ENCODE assay signal across 12 mouse cellular contexts in genomic region chr11:20013366-20013765, GRCm38 (mm10).
"Had no signal": no experiment of that assay in that cellular context is flagged by ENCODE, and none has a peak within 500 bp of the region (broad histone marks: within the 10 kb centered on the region; RNA-seq: fewer than 3 reads in every experiment).

No protein-coding gene starts in this region.

- DNase-seq: lung, adult 18-20 months; lung, embryonic 14.5 days; lung, postnatal 10 days; midbrain, embryonic 14.5 days; retina, postnatal 1 day; right cerebral cortex, adult 18-20 months; right cerebral cortex, postnatal 25 days; right cerebral cortex, postnatal 4 days; spleen, adult 18-20 months; thymus, adult 18-20 months; thymus, postnatal 14 days; thymus, postnatal 36 days had no signal
